Mouse (Mus musculus) mesoderm, embryonic 11.5 days (tissue): ENCODE results near the gene Add2.

ENCODE experiments used
- DNase-seq: peaks from one replicate; pipeline ENCODE4 v3.0.0-alpha.2; 2012; ENCODE audit warnings: low read depth, low spot score

Gene Add2

GRCm38 (mm10) chr6:86048509-86048908, 20.0 kb downstream of the Add2 start:
- DNase-seq, result no peak

GRCm38 (mm10) chr6:86050586-86051268, 22.2 kb downstream of the Add2 start:
- no peak for DNase-seq

- DNase-seq, result peak; percentile 52
Measured at GRCm38 (mm10) chr6:86052032-86052459, 23.6 kb downstream of the Add2 start.

- peak; percentile 39 for DNase-seq
Measured at GRCm38 (mm10) chr6:86052556-86052955, 24.1 kb downstream of the Add2 start.

GRCm38 (mm10) chr6:86053099-86053498, 24.6 kb downstream of the Add2 start:
- no peak for DNase-seq

GRCm38 (mm10) chr6:86053594-86053993, 25.1 kb downstream of the Add2 start:
- DNase-seq, result no peak

- DNase-seq, result no peak
Measured at GRCm38 (mm10) chr6:86058475-86058874, 30.0 kb downstream of the Add2 start.

- peak; percentile 52 for DNase-seq
Measured at GRCm38 (mm10) chr6:86059151-86059853, 30.8 kb downstream of the Add2 start.

- DNase-seq, result no peak
Measured at GRCm38 (mm10) chr6:86060170-86060569, 31.7 kb downstream of the Add2 start.

- DNase-seq, result no peak
Measured at GRCm38 (mm10) chr6:86062226-86062625, 33.7 kb downstream of the Add2 start.

- no peak for DNase-seq
Measured at GRCm38 (mm10) chr6:86062684-86063083, 34.2 kb downstream of the Add2 start.

- DNase-seq, result no peak
Measured at GRCm38 (mm10) chr6:86064318-86065016, 36.0 kb downstream of the Add2 start.

GRCm38 (mm10) chr6:86066727-86067126, 38.2 kb downstream of the Add2 start:
- DNase-seq, result no peak

GRCm38 (mm10) chr6:86067145-86067544, 38.7 kb downstream of the Add2 start:
- no peak for DNase-seq

- no peak for DNase-seq
Measured at GRCm38 (mm10) chr6:86069009-86069408, 40.5 kb downstream of the Add2 start.

GRCm38 (mm10) chr6:86069856-86070255, 41.4 kb downstream of the Add2 start:
- no peak for DNase-seq

- DNase-seq, result no peak
Measured at GRCm38 (mm10) chr6:86070277-86070676, 41.8 kb downstream of the Add2 start.

- no peak for DNase-seq
Measured at GRCm38 (mm10) chr6:86073882-86074281, 45.4 kb downstream of the Add2 start.

- no peak for DNase-seq
Measured at GRCm38 (mm10) chr6:86074538-86075204, 46.2 kb downstream of the Add2 start.

- DNase-seq, result no peak
Measured at GRCm38 (mm10) chr6:86076525-86076924, 48.0 kb downstream of the Add2 start.

- no peak for DNase-seq
Measured at GRCm38 (mm10) chr6:86077880-86078279, 49.4 kb downstream of the Add2 start.
